Mouse (Mus musculus): ENCODE measurements at regions not wholly inside any gene's neighbourhood (a gene's known extent, or its start where the extent isn't known, plus 50 kb on each side); places are given as distances from the start of the nearest gene placed in this dataset.

DNA sequence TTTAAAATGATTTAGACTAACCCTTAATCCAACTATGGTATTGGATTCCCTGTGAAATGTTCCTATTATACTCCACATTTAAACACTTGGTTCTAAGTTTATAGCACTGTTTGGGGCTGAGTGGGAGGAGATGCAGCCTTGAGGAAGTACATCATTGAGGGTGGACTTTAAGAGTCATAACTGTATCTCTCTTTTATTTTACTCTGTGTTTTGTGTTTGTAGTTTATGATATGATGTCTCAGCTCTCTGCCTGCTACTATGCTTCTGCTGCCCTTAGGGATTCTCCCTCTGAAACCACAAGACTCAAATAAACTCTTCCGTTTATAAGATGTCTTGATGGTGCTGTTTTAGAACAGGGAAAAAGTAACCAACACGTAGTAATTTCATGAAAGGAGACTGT lies 797.7 kb upstream of the Sel1l start:
- in situ Hi-C loops (cut with MboI, MseI): no loop called here

DNA sequence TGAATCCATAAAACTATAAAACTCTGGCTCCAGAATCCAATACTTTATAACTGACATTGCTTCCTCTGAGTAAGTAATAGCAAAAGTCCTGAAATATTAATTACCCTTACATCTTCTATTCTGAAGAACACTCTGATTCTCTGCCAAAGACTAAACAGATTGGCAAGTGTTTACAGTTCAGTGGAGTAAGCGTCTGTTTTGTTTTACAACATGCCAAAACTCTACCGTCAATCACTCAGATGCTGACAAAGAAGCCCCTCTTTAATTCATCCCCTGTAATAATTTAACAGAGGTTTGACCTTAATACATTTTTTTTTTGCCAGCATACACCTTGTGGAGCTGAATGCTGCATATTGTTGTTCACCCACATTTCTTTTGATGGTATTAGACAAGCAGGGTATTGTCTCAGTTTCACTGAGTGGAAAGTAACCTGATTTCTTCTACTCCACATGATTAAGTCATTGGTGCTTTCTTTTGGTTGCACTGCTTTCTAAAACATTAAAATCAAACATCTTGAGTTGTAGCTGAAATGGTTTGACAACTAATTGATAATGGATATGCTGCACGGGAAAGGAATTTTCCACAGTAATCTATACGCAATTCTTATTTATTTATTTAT lies 796.2 kb upstream of the Sel1l start:
- in situ Hi-C loops (cut with MboI, MseI): no loop called here

DNA sequence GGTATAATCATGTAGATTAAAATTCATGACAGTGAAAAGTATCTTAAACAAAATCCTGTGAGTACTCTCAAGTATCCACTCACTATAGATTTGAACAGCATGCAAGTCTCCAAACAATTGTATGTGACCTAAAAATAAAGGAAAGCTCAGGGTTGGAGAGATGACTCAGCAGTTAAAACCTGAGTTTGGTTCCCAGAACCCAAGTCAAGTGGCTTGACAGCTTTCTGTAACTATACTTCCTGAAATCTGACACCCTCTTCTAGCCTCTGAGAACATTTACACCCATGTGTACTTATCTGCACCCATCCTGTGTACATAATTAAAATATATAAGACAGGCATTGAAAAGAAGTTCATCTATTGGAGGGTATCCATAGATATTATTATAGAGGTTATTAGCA lies 770.2 kb upstream of the Sel1l start:
- in situ Hi-C loops (cut with MboI, MseI): no loop called here

DNA sequence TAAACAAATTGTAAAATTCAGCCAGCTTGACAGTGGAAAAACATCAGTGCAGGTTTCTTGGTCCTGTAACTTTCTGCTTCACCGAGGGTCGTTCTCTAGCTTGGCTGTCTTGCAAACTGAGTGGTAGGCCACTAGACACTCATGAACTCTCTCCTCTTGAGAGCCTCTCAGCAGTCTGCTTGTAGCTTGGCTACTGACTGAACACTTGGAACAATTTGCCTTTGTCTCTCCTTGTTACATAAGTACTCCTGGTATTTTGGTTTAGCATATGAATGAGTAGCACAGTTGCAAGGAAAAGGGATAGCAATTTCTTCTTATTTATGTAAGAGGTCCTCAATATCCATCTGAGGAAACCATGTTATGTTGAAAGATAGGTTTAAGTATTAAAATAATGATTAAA lies 769.6 kb upstream of the Sel1l start:
- in situ Hi-C loops (cut with MboI, MseI): no loop called here

DNA sequence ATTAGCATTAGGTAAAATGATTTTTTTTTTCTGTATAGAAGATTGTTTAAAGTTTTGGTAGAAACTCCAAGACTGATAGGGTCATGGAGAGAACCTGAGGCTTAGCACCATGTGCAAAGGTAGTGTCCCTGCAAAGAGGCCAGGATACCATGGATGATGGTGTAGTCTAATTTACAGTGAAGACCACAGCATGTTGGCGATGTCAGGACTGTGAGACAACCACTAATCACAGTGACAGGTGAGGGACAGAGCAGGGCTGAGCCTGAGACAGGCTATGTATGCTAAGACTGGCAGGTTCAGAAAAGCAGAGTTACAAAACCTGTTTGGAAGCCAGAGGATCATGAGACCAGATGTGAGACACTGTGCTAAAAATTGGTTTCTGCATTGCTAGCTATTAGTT lies 752.7 kb upstream of the Sel1l start:
- in situ Hi-C loops (cut with MboI, MseI): no loop called here

DNA sequence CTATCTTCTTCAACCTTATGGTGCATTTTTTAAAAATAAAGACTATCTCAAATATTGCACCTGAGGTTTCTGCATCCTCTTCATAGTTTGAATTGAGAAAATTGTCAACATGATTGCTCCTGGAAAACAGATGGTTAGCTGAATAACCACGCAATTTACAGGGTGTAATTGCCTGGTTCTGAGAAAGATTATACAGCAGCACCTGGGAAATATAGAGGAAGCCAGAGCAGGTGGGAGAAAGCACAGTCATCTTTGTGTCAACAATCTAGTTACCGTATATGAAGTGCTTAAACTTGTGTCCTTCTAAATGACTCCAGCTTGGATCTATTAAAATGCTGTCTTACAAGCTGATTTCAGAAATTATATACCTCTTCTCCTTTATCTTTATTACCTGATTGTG lies 740.8 kb upstream of the Sel1l start:
- in situ Hi-C loops (cut with MboI, MseI): no loop called here

DNA sequence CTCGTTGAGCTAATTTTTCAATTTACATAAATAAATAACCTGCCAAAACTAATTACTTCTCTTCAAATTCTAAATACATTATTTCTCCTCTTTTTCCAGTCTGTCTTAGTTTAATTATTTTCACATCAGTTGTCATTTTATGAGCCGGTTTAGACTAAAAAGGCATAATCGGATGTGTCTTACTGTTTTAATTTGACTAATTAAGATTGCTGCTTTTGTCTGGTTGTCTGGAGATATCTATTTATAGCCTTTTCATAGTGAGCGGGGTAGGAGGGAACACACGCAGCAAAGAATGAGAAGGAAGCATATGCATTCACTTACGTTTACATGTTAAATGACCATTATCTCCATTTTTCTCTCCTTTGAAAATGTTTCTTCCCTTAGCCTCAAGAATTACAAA lies 740.3 kb upstream of the Sel1l start:
- in situ Hi-C loops (cut with MboI, MseI): no loop called here

DNA sequence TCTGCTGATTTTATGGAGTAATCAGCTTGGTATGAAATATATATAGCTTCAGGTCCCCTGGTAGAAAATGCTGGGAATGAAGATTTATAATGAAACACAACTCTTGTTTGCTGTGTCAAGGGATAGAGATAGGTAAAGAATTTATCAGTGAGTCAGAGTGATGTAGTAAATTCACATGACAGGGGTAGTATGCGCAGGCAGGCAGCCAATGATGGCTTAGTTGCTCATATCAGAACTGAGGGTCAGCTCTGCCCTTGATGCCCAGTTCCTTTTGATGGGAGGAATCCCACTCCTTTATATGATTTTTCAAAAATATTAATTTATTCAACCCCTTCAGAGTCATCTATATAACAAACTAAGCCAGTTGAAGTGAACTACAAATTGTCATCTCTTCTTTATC lies 729.6 kb upstream of the Sel1l start:
- in situ Hi-C loops (cut with MboI, MseI): no loop called here
